Mouse (Mus musculus) CH12.LX (cell line): ENCODE measurements around the gene Tmem240. TPM values are rescaled to one million over a fixed set of nuclear protein-coding genes. Genes with fewer than 3 reads are reported as not detected.

Experiments used
- DNase-seq: peaks from one replicate; pipeline ENCODE4 v3.0.0-alpha.2; 2013; ENCODE audit errors: extremely low read depth
- H3K27ac ChIP-seq: 2 replicates; pipeline ENCODE4 v1.5.1; 2012; ENCODE audit warnings: low read depth, mild to moderate bottlenecking, control low read depth, moderate library complexity; ENCODE audit not compliant: insufficient read depth
- H3K27me3 ChIP-seq: replicated peaks from 2 replicates; pipeline ENCODE3; 2012; ENCODE audit warnings: inconsistent platforms
- H3K36me3 ChIP-seq, 2 experiments: replicated peaks in 1 of 2; 2 replicates each; pipeline versions ENCODE3 to v1.6.1; 2012; ENCODE audit warnings: inconsistent platforms in 1 of 2, low read length in 1 of 2, mild to moderate bottlenecking in 1 of 2, mixed read lengths in 1 of 2, moderate library complexity in 1 of 2; ENCODE audit not compliant: control insufficient read depth in 1 of 2, insufficient read depth in 1 of 2
- H3K4me1 ChIP-seq, 2 experiments: 2 replicates each; pipeline ENCODE4 v1.6.1; 2012; ENCODE audit warnings: inconsistent platforms in 1 of 2, moderate library complexity in 1 of 2; ENCODE audit not compliant: insufficient read depth in 2 of 2, control insufficient read depth in 1 of 2
- H3K4me2 ChIP-seq: 2 replicates; pipeline ENCODE4 v1.6.1; 2012; ENCODE audit warnings: low read depth, mild to moderate bottlenecking, control low read depth; ENCODE audit not compliant: poor library complexity, insufficient read depth, severe bottlenecking
- H3K4me3 ChIP-seq, 3 experiments: fragments of 150-350 bp in 1 of 3; sonication (generic) in 1 of 3; replicated peaks in 1 of 3; 2 replicates each; pipeline versions ENCODE3 to v1.5.1; 2011 to 2012; ENCODE audit warnings: low read depth in 2 of 3, low read length in 2 of 3, mild to moderate bottlenecking in 2 of 3, moderate library complexity in 2 of 3, control low read depth in 1 of 3, improper control_type of control experiment in 1 of 3, inconsistent platforms in 1 of 3, mixed read lengths in 1 of 3; ENCODE audit not compliant: poor library complexity in 1 of 3
- H3K79me2 ChIP-seq: replicated peaks from 2 replicates; pipeline ENCODE4 v1.6.1; 2012; ENCODE audit warnings: mild to moderate bottlenecking, moderate library complexity; ENCODE audit not compliant: control insufficient read depth, poor library complexity, insufficient read depth, severe bottlenecking; ENCODE audit errors: extremely low read depth
- H3K9ac ChIP-seq: 2 replicates; pipeline ENCODE4 v1.6.1; 2012; ENCODE audit warnings: low read depth, mild to moderate bottlenecking, control low read depth, moderate library complexity; ENCODE audit not compliant: insufficient read depth
- H3K9me3 ChIP-seq: replicated peaks from 2 replicates; pipeline ENCODE3; 2012; ENCODE audit warnings: low read length, inconsistent platforms, mixed read lengths
- CHD1 ChIP-seq: IDR thresholded peaks from 2 replicates; pipeline ENCODE4 v1.6.1; 2012; ENCODE audit warnings: low read depth, low read length, improper control_type of control experiment, inconsistent platforms
- E2F4 ChIP-seq: IDR thresholded peaks from 2 replicates; pipeline ENCODE4 v1.6.1; 2011; ENCODE audit warnings: low read depth, low read length, improper control_type of control experiment; ENCODE audit not compliant: insufficient replicate concordance
- ETS1 ChIP-seq: conservative IDR thresholded peaks from 2 replicates; pipeline ENCODE4 v1.6.1; 2012; ENCODE audit warnings: low read depth, mild to moderate bottlenecking, inconsistent platforms, low read length, improper control_type of control experiment, moderate library complexity
- GABPA ChIP-seq: IDR thresholded peaks from 2 replicates; pipeline ENCODE4 v1.6.1; 2012; ENCODE audit warnings: low read depth, low read length, improper control_type of control experiment, inconsistent platforms; ENCODE audit not compliant: insufficient replicate concordance
- JUND ChIP-seq: conservative IDR thresholded peaks from 2 replicates; pipeline ENCODE4 v1.6.1; 2011; ENCODE audit warnings: low read depth, low read length, improper control_type of control experiment
- KAT2A ChIP-seq: IDR thresholded peaks from 2 replicates; pipeline ENCODE4 v1.6.1; 2012; ENCODE audit warnings: low read length, improper control_type of control experiment, inconsistent platforms; ENCODE audit not compliant: insufficient replicate concordance
- MAX ChIP-seq: IDR thresholded peaks from 2 replicates; pipeline ENCODE4 v1.6.1; 2011; ENCODE audit warnings: low read length, improper control_type of control experiment
- POLR2AphosphoS2 ChIP-seq: IDR thresholded peaks from 2 replicates; pipeline ENCODE4 v1.6.1; 2011; ENCODE audit warnings: low read depth, low read length, improper control_type of control experiment
- SIN3A ChIP-seq: IDR thresholded peaks from 2 replicates; pipeline ENCODE4 v1.6.1; 2012; ENCODE audit warnings: low read length, improper control_type of control experiment, inconsistent platforms
- dilution Hi-C: fragments of 300-500 bp; cut with MboI; formaldehyde crosslinking; loops from 2 replicates; pipeline ENCODE4 v1.14.3; 2020; ENCODE audit warnings: low sequenced_read_pairs; ENCODE audit not compliant: extremely low pct_unique_long_range_greater_than_20kb, extremely low pct_ligation_motif_present
- in situ Hi-C: fragments of 300-500 bp; cut with MboI; formaldehyde crosslinking; loops from 3 replicates; pipeline ENCODE4 v1.14.3; 2019; ENCODE audit warnings: low sequenced_read_pairs, low pct_ligation_motif_present, low pct_unique_long_range_greater_than_20kb, mixed read lengths
- polyA plus RNA-seq: library from polyadenylated mRNA; unstranded; fragments of >175 nt; gene quantifications from 2 replicates; pipeline ENCODE4 v1.2.1, GENCODE M21; 2012; ENCODE audit warnings: low read depth; ENCODE audit not compliant: insufficient read length
- total RNA-seq, 2 experiments: library from RNA; depleted of rRNA; stranded (reverse); fragments of 300-350 nt in 1 of 2; fragments of >200 nt in 1 of 2; gene quantifications; 2 replicates each; pipeline ENCODE4 v1.2.3; 2012 to 2014

Gene Tmem240
- total and polyA plus RNA-seq, 3 experiments = 0.14 to 0.38 TPM; not detected in 1

- dilution Hi-C loops (no loop called here), in situ Hi-C loops (no loop called here)
- peaks cover 32% of the 10 kb centered on the region for H3K27me3 ChIP-seq
- DNase-seq = no peak
- peaks cover 2 to 8% of the 10 kb centered on the region in 2 experiments; a peak in 3 of 4 replicates for H3K4me1 ChIP-seq
- no peaks in the 10 kb centered on the region for H3K36me3 ChIP-seq
- H3K9ac ChIP-seq = no peak within 1 kb of the TSS
- no peaks in the 10 kb centered on the region for H3K9me3 ChIP-seq
- H3K79me2 ChIP-seq = no peaks in the 10 kb centered on the region
- TF ChIP-seq JUND (no peak), KAT2A (no peak), ETS1 (no peak), GABPA (no peak), CHD1 (no peak), E2F4 (no peak), POLR2AphosphoS2 (no peak), MAX (no peak), SIN3A (no peak)
- H3K4me2 ChIP-seq = no peak within 1 kb of the TSS
- no peak within 1 kb of the TSS for H3K27ac ChIP-seq
- H3K4me3 ChIP-seq = no peak within 1 kb of the TSS
Measured at GRCm38 (mm10) chr4:155790021-155790489, 55.5 kb downstream of the Tmem240 start, which contains the start of gene Ankrd65. TSS of gene Ankrd65 (plus strand) at chr4:155790439.

Other genes with a start within 250 kb of the Tmem240 start
Only the 20 nearest of the 25 such genes appear.
- 14.2 and 14.6 TPM in 2 replicates for gene Slc35e2, start 133.4 kb upstream of the Tmem240 start, total RNA-seq (2012; rRNA removed)
- 9.9 and 10.4 TPM in 2 replicates for gene Slc35e2, start 133.4 kb upstream of the Tmem240 start, total RNA-seq (2014; rRNA removed)
- 6.2 and 8.2 TPM in 2 replicates for gene Slc35e2, start 133.4 kb upstream of the Tmem240 start, polyA plus RNA-seq
- 26.6 and 32.5 TPM in 2 replicates for gene Cdk11b, start 109.9 kb upstream of the Tmem240 start, total RNA-seq (2012; rRNA removed)
- 13.0 and 15.6 TPM in 2 replicates for gene Cdk11b, start 109.9 kb upstream of the Tmem240 start, total RNA-seq (2014; rRNA removed)
- 82.0 and 106 TPM in 2 replicates for gene Cdk11b, start 109.9 kb upstream of the Tmem240 start, polyA plus RNA-seq
- gene Gm10563, start 89.4 kb upstream of the Tmem240 start, total RNA-seq (2012; rRNA removed) = not detected in 2 replicates
- gene Gm10563, start 89.4 kb upstream of the Tmem240 start, total RNA-seq (2014; rRNA removed) = not detected in 2 replicates
- not detected in 2 replicates for gene Gm10563, start 89.4 kb upstream of the Tmem240 start, polyA plus RNA-seq
- 3.3 and 7.9 TPM in 2 replicates for gene Mmp23, start 81.4 kb upstream of the Tmem240 start, total RNA-seq (2012; rRNA removed)
- 0.74 and 1.1 TPM in 2 replicates for gene Mmp23, start 81.4 kb upstream of the Tmem240 start, total RNA-seq (2014; rRNA removed)
- gene Mmp23, start 81.4 kb upstream of the Tmem240 start, polyA plus RNA-seq = 0.95 and 2.0 TPM in 2 replicates
- gene Mib2, start 65.6 kb upstream of the Tmem240 start, total RNA-seq (2012; rRNA removed) = 24.8 and 66.5 TPM in 2 replicates
- gene Mib2, start 65.6 kb upstream of the Tmem240 start, total RNA-seq (2014; rRNA removed) = 17.6 and 19.0 TPM in 2 replicates
- gene Mib2, start 65.6 kb upstream of the Tmem240 start, polyA plus RNA-seq = 23.6 and 25.5 TPM in 2 replicates
- gene Fndc10, start 40.5 kb upstream of the Tmem240 start, total RNA-seq (2012; rRNA removed) = 2.4 and 3.2 TPM in 2 replicates
- 0.96 and 1.7 TPM in 2 replicates for gene Fndc10, start 40.5 kb upstream of the Tmem240 start, total RNA-seq (2014; rRNA removed)
- 1.3 and 1.4 TPM in 2 replicates for gene Fndc10, start 40.5 kb upstream of the Tmem240 start, polyA plus RNA-seq
- gene Ssu72, start 30.0 kb upstream of the Tmem240 start, total RNA-seq (2012; rRNA removed) = 169 and 172 TPM in 2 replicates
- 245 TPM in 2 replicates for gene Ssu72, start 30.0 kb upstream of the Tmem240 start, total RNA-seq (2014; rRNA removed)
- gene Ssu72, start 30.0 kb upstream of the Tmem240 start, polyA plus RNA-seq = 140 and 160 TPM in 2 replicates
- 154 and 175 TPM in 2 replicates for gene Atad3a, start 26.3 kb downstream of the Tmem240 start, total RNA-seq (2012; rRNA removed)
- 133 and 135 TPM in 2 replicates for gene Atad3a, start 26.3 kb downstream of the Tmem240 start, total RNA-seq (2014; rRNA removed)
- gene Atad3a, start 26.3 kb downstream of the Tmem240 start, polyA plus RNA-seq = 182 and 216 TPM in 2 replicates
- 1.2 and 1.8 TPM in 2 replicates for gene Vwa1, start 39.9 kb downstream of the Tmem240 start, total RNA-seq (2012; rRNA removed)
- gene Vwa1, start 39.9 kb downstream of the Tmem240 start, total RNA-seq (2014; rRNA removed) = 0.12 and 0.15 TPM in 2 replicates
- gene Vwa1, start 39.9 kb downstream of the Tmem240 start, polyA plus RNA-seq = 0.12 and 0.13 TPM in 2 replicates
- gene Tmem88b, start 51.1 kb downstream of the Tmem240 start, total RNA-seq (2012; rRNA removed) = 0.04 TPM in 2 replicates
- not detected in 2 replicates for gene Tmem88b, start 51.1 kb downstream of the Tmem240 start, total RNA-seq (2014; rRNA removed)
- not detected in 2 replicates for gene Tmem88b, start 51.1 kb downstream of the Tmem240 start, polyA plus RNA-seq
- gene Ankrd65, start 55.6 kb downstream of the Tmem240 start, total RNA-seq (2012; rRNA removed) = not detected in 2 replicates
- not detected in 2 replicates for gene Ankrd65, start 55.6 kb downstream of the Tmem240 start, total RNA-seq (2014; rRNA removed)
- not detected in 2 replicates for gene Ankrd65, start 55.6 kb downstream of the Tmem240 start, polyA plus RNA-seq
- gene Mrpl20, start 68.1 kb downstream of the Tmem240 start, total RNA-seq (2012; rRNA removed) = 146 and 238 TPM in 2 replicates
- gene Mrpl20, start 68.1 kb downstream of the Tmem240 start, total RNA-seq (2014; rRNA removed) = 230 and 244 TPM in 2 replicates
- 193 and 212 TPM in 2 replicates for gene Mrpl20, start 68.1 kb downstream of the Tmem240 start, polyA plus RNA-seq
- gene Ccnl2, start 77.7 kb downstream of the Tmem240 start, total RNA-seq (2012; rRNA removed) = 63.0 and 63.7 TPM in 2 replicates
- 67.7 and 79.7 TPM in 2 replicates for gene Ccnl2, start 77.7 kb downstream of the Tmem240 start, total RNA-seq (2014; rRNA removed)
- 59.6 and 64.8 TPM in 2 replicates for gene Ccnl2, start 77.7 kb downstream of the Tmem240 start, polyA plus RNA-seq
- 142 and 149 TPM in 2 replicates for gene Aurkaip1, start 96.5 kb downstream of the Tmem240 start, total RNA-seq (2012; rRNA removed)
- gene Aurkaip1, start 96.5 kb downstream of the Tmem240 start, total RNA-seq (2014; rRNA removed) = 162 and 182 TPM in 2 replicates
- gene Aurkaip1, start 96.5 kb downstream of the Tmem240 start, polyA plus RNA-seq = 138 and 141 TPM in 2 replicates
- 17.2 and 24.0 TPM in 2 replicates for gene Mxra8, start 104.9 kb downstream of the Tmem240 start, total RNA-seq (2012; rRNA removed)
- 8.8 and 10.8 TPM in 2 replicates for gene Mxra8, start 104.9 kb downstream of the Tmem240 start, total RNA-seq (2014; rRNA removed)
- gene Mxra8, start 104.9 kb downstream of the Tmem240 start, polyA plus RNA-seq = 10.8 and 12.4 TPM in 2 replicates
- gene Dvl1, start 112.6 kb downstream of the Tmem240 start, total RNA-seq (2012; rRNA removed) = 52.1 and 55.1 TPM in 2 replicates
- gene Dvl1, start 112.6 kb downstream of the Tmem240 start, total RNA-seq (2014; rRNA removed) = 25.8 and 28.5 TPM in 2 replicates
- 21.4 and 23.9 TPM in 2 replicates for gene Dvl1, start 112.6 kb downstream of the Tmem240 start, polyA plus RNA-seq
- 0.63 and 0.89 TPM in 2 replicates for gene Tas1r3, start 128.6 kb downstream of the Tmem240 start, total RNA-seq (2012; rRNA removed)
- 0.09 and 0.15 TPM in 2 replicates for gene Tas1r3, start 128.6 kb downstream of the Tmem240 start, total RNA-seq (2014; rRNA removed)
- gene Tas1r3, start 128.6 kb downstream of the Tmem240 start, polyA plus RNA-seq = 0.34 and 0.47 TPM in 2 replicates
- 12.1 and 16.2 TPM in 2 replicates for gene Cptp, start 134.6 kb downstream of the Tmem240 start, total RNA-seq (2012; rRNA removed)
- gene Cptp, start 134.6 kb downstream of the Tmem240 start, total RNA-seq (2014; rRNA removed) = 8.0 and 9.0 TPM in 2 replicates
- 15.5 and 16.5 TPM in 2 replicates for gene Cptp, start 134.6 kb downstream of the Tmem240 start, polyA plus RNA-seq
- gene Ints11, start 134.7 kb downstream of the Tmem240 start, total RNA-seq (2012; rRNA removed) = 97.6 and 103 TPM in 2 replicates
- 83.9 and 88.9 TPM in 2 replicates for gene Ints11, start 134.7 kb downstream of the Tmem240 start, total RNA-seq (2014; rRNA removed)
- gene Ints11, start 134.7 kb downstream of the Tmem240 start, polyA plus RNA-seq = 72.5 and 77.1 TPM in 2 replicates
- gene Pusl1, start 157.0 kb downstream of the Tmem240 start, total RNA-seq (2012; rRNA removed) = 45.7 and 61.4 TPM in 2 replicates
- 32.1 and 38.0 TPM in 2 replicates for gene Pusl1, start 157.0 kb downstream of the Tmem240 start, total RNA-seq (2014; rRNA removed)
- 29.5 and 37.5 TPM in 2 replicates for gene Pusl1, start 157.0 kb downstream of the Tmem240 start, polyA plus RNA-seq